Mouse (Mus musculus): ENCODE results near the gene Olfr357. TPM values are rescaled to one million over a fixed set of nuclear protein-coding genes. Genes with fewer than 3 reads are reported as not detected.

Olfr357 gene
- polyA plus RNA-seq (2014; fragmentation: Nextera tagmentation; extraction: Ambion mirVana): not detected in 2 replicates

GRCm38 (mm10) chr2:36993527-36993926 is at the start of gene Olfr357:
TSS of gene Olfr357 (plus strand) at chr2:36993827.
- no peak within 1 kb of the TSS for H3K4me2 ChIP-seq (ENCODE audit: low read length)
- no peaks in the 10 kb centered on the region for H3K9me3 ChIP-seq (ENCODE audit: control insufficient read depth, low read length)
- 54% methylated on average over 1 of the region's 1 CpGs for WGBS
- H3K4me3 ChIP-seq (ENCODE audit: control insufficient read depth in 1 of 2, insufficient read depth in 1 of 2, low read depth in 1 of 2, low read length in 2 of 2): no peak within 1 kb of the TSS
- no peak within 1 kb of the TSS for H3K9ac ChIP-seq (ENCODE audit: low read length)
- H3K27ac ChIP-seq (replicated peaks in 1 of 2; ENCODE audit: control insufficient read depth in 1 of 2, insufficient read depth in 1 of 2, low read depth in 2 of 2, low read length in 2 of 2): no peak within 1 kb of the TSS
- no peaks in the 10 kb centered on the region for H3K4me1 ChIP-seq (ENCODE audit: control insufficient read depth in 2 of 2, insufficient read depth in 2 of 2, low read length in 2 of 2)
- no peaks in the 10 kb centered on the region for H3K27me3 ChIP-seq (ENCODE audit: control insufficient read depth, insufficient read depth, low read length)
- H3K36me3 ChIP-seq (ENCODE audit: control insufficient read depth, insufficient read depth, low read length): no peaks in the 10 kb centered on the region
- ATAC-seq (ENCODE audit: insufficient number of reproducible peaks, insufficient read depth, low FRiP score, low read depth): no peak

GRCm38 (mm10) chr2:36997030-36997429 is 3.4 kb downstream of the Olfr357 start:
- ATAC-seq (ENCODE audit: insufficient number of reproducible peaks, insufficient read depth, low FRiP score, low read depth): no peak
- H3K36me3 ChIP-seq (ENCODE audit: control insufficient read depth, insufficient read depth, low read length): no peaks in the 10 kb centered on the region
- no peaks in the 10 kb centered on the region for H3K27me3 ChIP-seq (ENCODE audit: control insufficient read depth, insufficient read depth, low read length)
- no peak overlapping the region for H3K27ac ChIP-seq (replicated peaks in 1 of 2; ENCODE audit: control insufficient read depth in 1 of 2, insufficient read depth in 1 of 2, low read depth in 2 of 2, low read length in 2 of 2)
- H3K9ac ChIP-seq (ENCODE audit: low read length): no peak overlapping the region
- H3K9me3 ChIP-seq (ENCODE audit: control insufficient read depth, low read length): no peaks in the 10 kb centered on the region
- WGBS: 65% methylated on average over 1 of the region's 1 CpGs
- no peak overlapping the region for H3K4me3 ChIP-seq (ENCODE audit: control insufficient read depth in 1 of 2, insufficient read depth in 1 of 2, low read depth in 1 of 2, low read length in 2 of 2)
- no peak overlapping the region for H3K4me2 ChIP-seq (ENCODE audit: low read length)
- no peaks in the 10 kb centered on the region for H3K4me1 ChIP-seq (ENCODE audit: control insufficient read depth in 2 of 2, insufficient read depth in 2 of 2, low read length in 2 of 2)

- Histone ChIP-seq H3K27me3 (ENCODE audit: control insufficient read depth, insufficient read depth, low read length) (no peaks in the 10 kb centered on the region), H3K27ac (replicated peaks in 1 of 2; ENCODE audit: control insufficient read depth in 1 of 2, insufficient read depth in 1 of 2, low read depth in 2 of 2, low read length in 2 of 2) (no peak within 1 kb of the TSS), H3K9me3 (ENCODE audit: control insufficient read depth, low read length) (0 out of 2 replicates have a peak, but pooled peaks cover 3% of the 10 kb centered on the region), H3K9ac (ENCODE audit: low read length) (no peak within 1 kb of the TSS), H3K4me1 (ENCODE audit: control insufficient read depth in 2 of 2, insufficient read depth in 2 of 2, low read length in 2 of 2) (no peaks in the 10 kb centered on the region), H3K4me3 (ENCODE audit: control insufficient read depth in 1 of 2, insufficient read depth in 1 of 2, low read depth in 1 of 2, low read length in 2 of 2) (no peak within 1 kb of the TSS), H3K36me3 (ENCODE audit: control insufficient read depth, insufficient read depth, low read length) (no peaks in the 10 kb centered on the region), H3K4me2 (ENCODE audit: low read length) (no peak within 1 kb of the TSS)
- ATAC-seq (ENCODE audit: insufficient number of reproducible peaks, insufficient read depth, low FRiP score, low read depth): no peak
These were observed 15.6 kb downstream of the Olfr357 start, which contains the start of gene Olfr358 for GRCm38 (mm10) chr2:37009235-37009634. TSS of gene Olfr358 (minus strand) at chr2:37009335.

Other genes with a start within 250 kb of the Olfr357 start
- not detected in 2 replicates for gene Olfr348, start 209.6 kb upstream of the Olfr357 start, polyA plus RNA-seq (2014; fragmentation: Nextera tagmentation; extraction: Ambion mirVana)
- not detected in 2 replicates for gene Olfr50, start 203.3 kb upstream of the Olfr357 start, polyA plus RNA-seq (2014; fragmentation: Nextera tagmentation; extraction: Ambion mirVana)
- gene Olfr3, start 176.8 kb upstream of the Olfr357 start, polyA plus RNA-seq (2014; fragmentation: Nextera tagmentation; extraction: Ambion mirVana): not detected in 2 replicates
- gene Olfr350, start 147.5 kb upstream of the Olfr357 start, polyA plus RNA-seq (2014; fragmentation: Nextera tagmentation; extraction: Ambion mirVana): not detected in 2 replicates
- not detected in 2 replicates for gene Olfr351, start 131.2 kb upstream of the Olfr357 start, polyA plus RNA-seq (2014; fragmentation: Nextera tagmentation; extraction: Ambion mirVana)
- gene Olfr352, start 125.4 kb upstream of the Olfr357 start, polyA plus RNA-seq (2014; fragmentation: Nextera tagmentation; extraction: Ambion mirVana): not detected in 2 replicates
- gene Olfr353, start 100.9 kb upstream of the Olfr357 start, polyA plus RNA-seq (2014; fragmentation: Nextera tagmentation; extraction: Ambion mirVana): not detected in 2 replicates
- not detected in 2 replicates for gene Olfr354, start 88.1 kb upstream of the Olfr357 start, polyA plus RNA-seq (2014; fragmentation: Nextera tagmentation; extraction: Ambion mirVana)
- gene Olfr355, start 64.9 kb upstream of the Olfr357 start, polyA plus RNA-seq (2014; fragmentation: Nextera tagmentation; extraction: Ambion mirVana): not detected in 2 replicates
- gene Olfr356, start 56.7 kb upstream of the Olfr357 start, polyA plus RNA-seq (2014; fragmentation: Nextera tagmentation; extraction: Ambion mirVana): not detected in 2 replicates
- gene Olfr358, start 15.5 kb downstream of the Olfr357 start, polyA plus RNA-seq (2014; fragmentation: Nextera tagmentation; extraction: Ambion mirVana): not detected in 2 replicates
- not detected in 2 replicates for gene Olfr360, start 71.9 kb downstream of the Olfr357 start, polyA plus RNA-seq (2014; fragmentation: Nextera tagmentation; extraction: Ambion mirVana)
- not detected in 2 replicates for gene Olfr361, start 95.5 kb downstream of the Olfr357 start, polyA plus RNA-seq (2014; fragmentation: Nextera tagmentation; extraction: Ambion mirVana)
- gene Olfr362, start 124.1 kb downstream of the Olfr357 start, polyA plus RNA-seq (2014; fragmentation: Nextera tagmentation; extraction: Ambion mirVana): not detected in 2 replicates
- gene Olfr364-ps1, start 145.5 kb downstream of the Olfr357 start, polyA plus RNA-seq (2014; fragmentation: Nextera tagmentation; extraction: Ambion mirVana): not detected in 2 replicates
- gene Olfr365, start 194.4 kb downstream of the Olfr357 start, polyA plus RNA-seq (2014; fragmentation: Nextera tagmentation; extraction: Ambion mirVana): not detected in 2 replicates
- not detected in 2 replicates for gene Olfr366, start 217.7 kb downstream of the Olfr357 start, polyA plus RNA-seq (2014; fragmentation: Nextera tagmentation; extraction: Ambion mirVana)